Mouse (Mus musculus) urinary bladder, adult 2 months (tissue): Measurements from ENCODE around the gene Rgl1. TPM values are rescaled to one million over a fixed set of nuclear protein-coding genes. Genes with fewer than 3 reads are reported as not detected.
"Not testable (repeated sequence)": the region's sequence is repeated elsewhere in the genome, so short reads cannot be mapped to it uniquely, and the experiment has no call there.

Source experiments
- DNase-seq: peaks from one replicate; pipeline ENCODE4 v3.0.0; 2022; ENCODE audit warnings: low spot score
- polyA plus RNA-seq: library from polyadenylated mRNA; depleted of rRNA; stranded (reverse); fragments of >200 nt; gene quantifications from 2 replicates; pipeline ENCODE4 v1.2.3, GENCODE M21; 2012

Rgl1 gene
- polyA plus RNA-seq, 1 experiment, result 31.0 TPM

GRCm38 (mm10) chr1:152785446-152785845 lies 19.3 kb upstream of the Rgl1 start:
- DNase-seq, result not testable (repeated sequence)

- DNase-seq, result no peak
Observed at GRCm38 (mm10) chr1:152784620-152785019, 18.5 kb upstream of the Rgl1 start.

GRCm38 (mm10) chr1:152779071-152779737 lies 13.1 kb upstream of the Rgl1 start:
- DNase-seq, result peak; percentile 34

- not testable (repeated sequence) for DNase-seq
Observed at GRCm38 (mm10) chr1:152774601-152775000, 8.4 kb upstream of the Rgl1 start.

GRCm38 (mm10) chr1:152771016-152771415 lies 4.9 kb upstream of the Rgl1 start:
- DNase-seq, result no peak

- peak; percentile 37 for DNase-seq
Observed at GRCm38 (mm10) chr1:152767749-152768488, 1.8 kb upstream of the Rgl1 start.

GRCm38 (mm10) chr1:152766804-152767748 lies 925 bp upstream of the Rgl1 start:
- no peak for DNase-seq

DNA sequence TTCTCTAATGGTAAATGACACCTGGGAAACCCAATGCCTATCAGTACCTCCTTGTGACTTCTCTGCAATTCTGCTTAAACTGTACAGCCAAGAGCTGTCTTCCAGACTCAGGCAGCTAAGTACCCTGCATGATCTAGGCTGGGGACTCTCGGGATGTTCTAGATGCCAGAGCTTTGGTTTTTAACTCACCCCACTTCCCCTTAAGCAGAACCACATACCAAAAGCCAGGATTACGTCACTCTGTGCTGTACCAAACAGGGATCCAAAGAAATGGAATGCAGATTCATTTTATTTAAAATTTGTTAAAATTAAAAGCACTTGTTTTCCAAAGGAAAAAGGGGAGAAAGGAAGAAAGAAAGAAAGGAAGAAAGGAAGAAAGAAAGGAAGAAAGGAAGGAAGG lies 4.4 kb downstream of the Rgl1 start:
- no peak for DNase-seq

GRCm38 (mm10) chr1:152750312-152750965 lies 15.7 kb downstream of the Rgl1 start, which contains the start of gene Apobec4:
Gene Apobec4 (plus strand): TSS chr1:152750551.
- no peak for DNase-seq

GRCm38 (mm10) chr1:152749276-152749675 lies 16.9 kb downstream of the Rgl1 start:
- no peak for DNase-seq

- DNase-seq, result peak; percentile 45
Observed at GRCm38 (mm10) chr1:152746426-152746825, 19.7 kb downstream of the Rgl1 start.

GRCm38 (mm10) chr1:152743095-152743826 lies 22.9 kb downstream of the Rgl1 start:
- no peak for DNase-seq

- DNase-seq, result no peak
Observed at GRCm38 (mm10) chr1:152739374-152739773, 26.8 kb downstream of the Rgl1 start.

GRCm38 (mm10) chr1:152738793-152739192 lies 27.4 kb downstream of the Rgl1 start:
- no peak for DNase-seq

GRCm38 (mm10) chr1:152727604-152728236 lies 38.4 kb downstream of the Rgl1 start:
- no peak for DNase-seq

GRCm38 (mm10) chr1:152726095-152726494 lies 40.1 kb downstream of the Rgl1 start:
- no peak for DNase-seq

- DNase-seq, result no peak
Observed at GRCm38 (mm10) chr1:152724286-152724685, 41.9 kb downstream of the Rgl1 start.

- no peak for DNase-seq
Observed at GRCm38 (mm10) chr1:152721535-152722198, 44.5 kb downstream of the Rgl1 start.

- DNase-seq, result no peak
Observed at GRCm38 (mm10) chr1:152720969-152721368, 45.2 kb downstream of the Rgl1 start.

- DNase-seq, result no peak
Observed at GRCm38 (mm10) chr1:152718200-152718599, 48.0 kb downstream of the Rgl1 start.
